Mouse (Mus musculus): Measurements from ENCODE around the gene Aig1. TPM values are rescaled to one million over a fixed set of nuclear protein-coding genes. Genes with fewer than 3 reads are reported as not detected.
"Not testable (repeated sequence)": the region's sequence is repeated elsewhere in the genome, so short reads cannot be mapped to it uniquely, and the experiment has no call there.

The Aig1 gene
- 37.0 and 38.3 TPM in 2 replicates for polyA plus RNA-seq (2015; fragmentation: Nextera tagmentation; extraction: Ambion mirVana)

GRCm38 (mm10) chr10:13868371-13869321, at the start of gene Aig1:
Gene Aig1, minus strand, starts transcription at chr10:13868980.
- no peaks in the 10 kb centered on the region for H3K27me3 ChIP-seq
- H3K9ac ChIP-seq, result peak within 1 kb of the TSS; percentile 79
- peak within 1 kb of the TSS; percentile 35; the same call in 1 of the 2 replicates for H3K27ac ChIP-seq
- H3K4me3 ChIP-seq, result peak within 1 kb of the TSS; percentile 74
- H3K4me1 ChIP-seq, result peaks cover 17% of the 10 kb centered on the region
- H3K9me3 ChIP-seq (replicated peaks), result no peaks in the 10 kb centered on the region
- no peaks in the 10 kb centered on the region for H3K36me3 ChIP-seq (ENCODE audit: poor library complexity, severe bottlenecking)
- peak within 1 kb of the TSS; percentile 78 for H3K4me2 ChIP-seq
- peak; percentile 96 for ATAC-seq
- 4% methylated on average over 38 of the region's 77 CpGs for WGBS

- Histone ChIP-seq H3K9ac (no peak overlapping the region), H3K4me3 (no peak overlapping the region), H3K4me2 (no peak overlapping the region), H3K27ac (no peak overlapping the region; the same call in 1 of the 2 replicates), H3K36me3 (ENCODE audit: poor library complexity, severe bottlenecking) (no peaks in the 10 kb centered on the region), H3K27me3 (no peaks in the 10 kb centered on the region), H3K9me3 (replicated peaks) (no peaks in the 10 kb centered on the region), H3K4me1 (peaks cover 12% of the 10 kb centered on the region)
- WGBS, result 15% methylated on average over 12 of the region's 12 CpGs
- peak; percentile 97 for ATAC-seq
These were observed 48.0 kb upstream of the Aig1 start for GRCm38 (mm10) chr10:13916645-13917342.

GRCm38 (mm10) chr10:13915211-13915610, 46.4 kb upstream of the Aig1 start:
- 87% methylated on average over 3 of the region's 3 CpGs for whole genome bisulfite sequencing
- Histone ChIP-seq H3K4me1 (peaks cover 12% of the 10 kb centered on the region), H3K4me3 (no peak overlapping the region), H3K27me3 (no peaks in the 10 kb centered on the region), H3K9me3 (replicated peaks) (no peaks in the 10 kb centered on the region), H3K36me3 (ENCODE audit: poor library complexity, severe bottlenecking) (no peaks in the 10 kb centered on the region), H3K9ac (no peak overlapping the region), H3K27ac (no peak overlapping the region), H3K4me2 (no peak overlapping the region)
- no peak for ATAC-seq

- H3K27me3 ChIP-seq, result no peaks in the 10 kb centered on the region
- no peak overlapping the region for H3K4me3 ChIP-seq
- ATAC-seq, result no peak
- H3K36me3 ChIP-seq (ENCODE audit: poor library complexity, severe bottlenecking), result no peaks in the 10 kb centered on the region
- no peak overlapping the region for H3K27ac ChIP-seq
- H3K9me3 ChIP-seq (replicated peaks), result no peaks in the 10 kb centered on the region
- no peak overlapping the region for H3K4me2 ChIP-seq
- H3K4me1 ChIP-seq, result peaks cover 12% of the 10 kb centered on the region
- no peak overlapping the region for H3K9ac ChIP-seq
These were observed 44.9 kb upstream of the Aig1 start for GRCm38 (mm10) chr10:13913689-13914088.

GRCm38 (mm10) chr10:13906261-13906741, 37.5 kb upstream of the Aig1 start:
- H3K4me2 ChIP-seq, result no peak overlapping the region
- no peak; the same call in 1 of the 2 replicates for ATAC-seq
- 82% methylated on average over 8 of the region's 8 CpGs for WGBS

GRCm38 (mm10) chr10:13905618-13906017, 36.8 kb upstream of the Aig1 start:
- Histone ChIP-seq H3K27ac (no peak overlapping the region), H3K4me2 (no peak overlapping the region), H3K27me3 (no peaks in the 10 kb centered on the region), H3K4me1 (no peaks in the 10 kb centered on the region), H3K9ac (no peak overlapping the region), H3K4me3 (no peak overlapping the region), H3K36me3 (ENCODE audit: poor library complexity, severe bottlenecking) (no peaks in the 10 kb centered on the region), H3K9me3 (replicated peaks) (peaks cover 5% of the 10 kb centered on the region)
- ATAC-seq, result no peak
- WGBS, result 90% methylated on average over 9 of the region's 9 CpGs

More at GRCm38 (mm10) chr10:13906261-13906741, 37.5 kb upstream of the Aig1 start:
- Histone ChIP-seq H3K9ac (no peak overlapping the region), H3K4me1 (no peaks in the 10 kb centered on the region), H3K36me3 (ENCODE audit: poor library complexity, severe bottlenecking) (no peaks in the 10 kb centered on the region), H3K4me3 (no peak overlapping the region), H3K9me3 (replicated peaks) (peaks cover 5% of the 10 kb centered on the region), H3K27me3 (no peaks in the 10 kb centered on the region), H3K27ac (no peak overlapping the region)

- not testable (repeated sequence) for H3K4me3 ChIP-seq; H3K4me1 ChIP-seq; H3K27me3 ChIP-seq; H3K27ac ChIP-seq; H3K4me2 ChIP-seq; ATAC-seq; H3K36me3 ChIP-seq (ENCODE audit: poor library complexity, severe bottlenecking); H3K9ac ChIP-seq; H3K9me3 ChIP-seq (replicated peaks)
- 95% methylated on average over 6 of the region's 7 CpGs for WGBS
These were observed 24.0 kb upstream of the Aig1 start for GRCm38 (mm10) chr10:13892762-13893161.

- Histone ChIP-seq H3K4me3 (no peak overlapping the region), H3K27ac (no peak overlapping the region), H3K27me3 (no peaks in the 10 kb centered on the region), H3K9me3 (replicated peaks) (no peaks in the 10 kb centered on the region), H3K36me3 (ENCODE audit: poor library complexity, severe bottlenecking) (no peaks in the 10 kb centered on the region), H3K4me1 (no peaks in the 10 kb centered on the region), H3K4me2 (no peak overlapping the region), H3K9ac (no peak overlapping the region)
- ATAC-seq, result no peak
- 90% methylated on average over 10 of the region's 10 CpGs for WGBS
These were observed 14.4 kb upstream of the Aig1 start for GRCm38 (mm10) chr10:13882975-13883875.

GRCm38 (mm10) chr10:13882490-13882889, 13.7 kb upstream of the Aig1 start:
- Histone ChIP-seq H3K4me3 (no peak overlapping the region), H3K9me3 (replicated peaks) (no peaks in the 10 kb centered on the region), H3K27me3 (no peaks in the 10 kb centered on the region), H3K4me2 (no peak overlapping the region), H3K9ac (no peak overlapping the region), H3K27ac (no peak overlapping the region), H3K4me1 (no peaks in the 10 kb centered on the region), H3K36me3 (ENCODE audit: poor library complexity, severe bottlenecking) (no peaks in the 10 kb centered on the region)
- 63% methylated on average over 9 of the region's 9 CpGs for WGBS
- no peak for ATAC-seq

GRCm38 (mm10) chr10:13878696-13879095, 9.9 kb upstream of the Aig1 start:
- no peak for ATAC-seq
- Histone ChIP-seq H3K27ac (no peak overlapping the region), H3K4me3 (no peak overlapping the region), H3K36me3 (ENCODE audit: poor library complexity, severe bottlenecking) (no peaks in the 10 kb centered on the region), H3K27me3 (no peaks in the 10 kb centered on the region), H3K9ac (no peak overlapping the region), H3K4me1 (no peaks in the 10 kb centered on the region), H3K9me3 (replicated peaks) (no peaks in the 10 kb centered on the region), H3K4me2 (no peak overlapping the region)
- 88% methylated on average over 4 of the region's 4 CpGs for WGBS

GRCm38 (mm10) chr10:13875038-13875420, 6.2 kb upstream of the Aig1 start:
- H3K4me1 ChIP-seq, result no peaks in the 10 kb centered on the region
- H3K4me2 ChIP-seq, result no peak overlapping the region
- H3K9ac ChIP-seq, result no peak overlapping the region
- H3K4me3 ChIP-seq, result no peak overlapping the region
- H3K9me3 ChIP-seq (replicated peaks), result no peaks in the 10 kb centered on the region
- WGBS, result 78% methylated on average over 4 of the region's 4 CpGs
- no peaks in the 10 kb centered on the region for H3K27me3 ChIP-seq
- no peak for ATAC-seq
- H3K27ac ChIP-seq, result no peak overlapping the region
- no peaks in the 10 kb centered on the region for H3K36me3 ChIP-seq (ENCODE audit: poor library complexity, severe bottlenecking)
